Mouse (Mus musculus): ENCODE results near the gene Serpine1. TPM values are rescaled to one million over a fixed set of nuclear protein-coding genes. Genes with fewer than 3 reads are reported as not detected.

Serpine1 gene
- total RNA-seq, 2 experiments from 2014 or later: 18.3 to 27.6 TPM

GRCm38 (mm10) chr5:137029273-137029585 is 42.8 kb downstream of the Serpine1 start:
- no peak for DNase-seq (ENCODE audit: low spot score)
- intact Hi-C loops (cut with DNase I): no loop called here

- DNase-seq (ENCODE audit: low spot score): no peak
- intact Hi-C loops (cut with DNase I): no loop called here
Observed at GRCm38 (mm10) chr5:137028561-137029272, 43.4 kb downstream of the Serpine1 start.

- intact Hi-C loops (cut with DNase I): no loop called here
- DNase-seq (ENCODE audit: low spot score): no peak
Observed at GRCm38 (mm10) chr5:137026092-137026491, 46.0 kb downstream of the Serpine1 start, which contains the start of gene Vgf. Vgf (plus strand) TSS chr5:137026392.

GRCm38 (mm10) chr5:137025132-137025531 is 46.9 kb downstream of the Serpine1 start:
- peak; percentile 36 for DNase-seq (ENCODE audit: low spot score)
- intact Hi-C loops (cut with DNase I): no loop called here

GRCm38 (mm10) chr5:137024318-137024717 is 47.8 kb downstream of the Serpine1 start:
- no peak for DNase-seq (ENCODE audit: low spot score)
- intact Hi-C loops (cut with DNase I): loop anchor here (1.0 kb wide), 1 partner anchor 83 kb away; no protein-coding TSS in a partner anchor

GRCm38 (mm10) chr5:137015913-137016312 is 56.2 kb downstream of the Serpine1 start:
- intact Hi-C loops (cut with DNase I): no loop called here
- no peak for DNase-seq (ENCODE audit: low spot score)

GRCm38 (mm10) chr5:137012401-137012950 is 59.6 kb downstream of the Serpine1 start:
- intact Hi-C loops (cut with DNase I): no loop called here

More at GRCm38 (mm10) chr5:137012401-137012950, 59.6 kb downstream of the Serpine1 start:
- no peak for DNase-seq (ENCODE audit: low spot score)

Other genes starting within 250 kb of the Serpine1 start
- 1 to 10 TPM; 2.7 to 2.8 TPM for gene Col26a1, start 189.1 kb downstream of the Serpine1 start, total RNA-seq (2021)
- gene Ift22, start 164.1 kb downstream of the Serpine1 start, total RNA-seq (2021): 1 to 10 TPM; 8.8 to 8.9 TPM
- gene Fis1, start 119.0 kb downstream of the Serpine1 start, total RNA-seq (2021): 100 to 1,000 TPM; 172 to 177 TPM
- gene Cldn15, start 105.7 kb downstream of the Serpine1 start, total RNA-seq (2021): 10 to 100 TPM in 1 of 2 experiments, 1 to 10 TPM in 1; 8.9 to 10.4 TPM
- gene Plod3, start 85.2 kb downstream of the Serpine1 start, total RNA-seq (2021): 10 to 100 TPM; 37.5 to 40.4 TPM
- 10 to 100 TPM; 57.2 to 67.0 TPM for gene Znhit1, start 84.2 kb downstream of the Serpine1 start, total RNA-seq (2021)
- not detected for gene Vgf, start 45.9 kb downstream of the Serpine1 start, total RNA-seq (2021)
- 10 to 100 TPM; 34.4 to 43.0 TPM for gene Ap1s1, start 26.1 kb downstream of the Serpine1 start, total RNA-seq (2021)
- 10 to 100 TPM; 18.0 to 22.0 TPM for gene Trim56, start 43.9 kb upstream of the Serpine1 start, total RNA-seq (2021)
- gene Muc3, start 77.1 kb upstream of the Serpine1 start, total RNA-seq (2021): not detected
- under 1 TPM; 0.26 to 0.31 TPM for gene Muc3a, start 140.1 kb upstream of the Serpine1 start, total RNA-seq (2021)
- 1 to 10 TPM; 1.4 to 2.2 TPM for gene Ache, start 215.3 kb upstream of the Serpine1 start, total RNA-seq (2021)
- 1 to 10 TPM; 8.3 to 8.7 TPM for gene Ufsp1, start 222.4 kb upstream of the Serpine1 start, total RNA-seq (2021)
- 10 to 100 TPM; 67.1 to 67.7 TPM for gene Srrt, start 235.4 kb upstream of the Serpine1 start, total RNA-seq (2021)
- 10 to 100 TPM; 10.8 to 13.3 TPM for gene Trip6, start 242.1 kb upstream of the Serpine1 start, total RNA-seq (2021)

All from heart, postnatal 25 days (tissue).